Mouse (Mus musculus) forebrain, postnatal 0 days (tissue): ENCODE data around the gene Clcnkb. TPM values are rescaled to one million over a fixed set of nuclear protein-coding genes. Genes with fewer than 3 reads are reported as not detected.

Experiments
- ATAC-seq: fragments of 200-750 bp; cut with Nextera tagmentation; 2 replicates; pipeline ENCODE4 v1.8.0; 2017; ENCODE audit warnings: mild to moderate bottlenecking, moderate library complexity
- DNase-seq: peaks from one replicate; pipeline ENCODE4 v3.0.0-alpha.2; 2015
- H3K27ac ChIP-seq: fragments of 300-500 bp; sonication (generic); 2 replicates; pipeline ENCODE4 v1.5.1; 2014; ENCODE audit warnings: low read depth, mild to moderate bottlenecking, antibody characterized with exemption, low read length, moderate library complexity, mixed read lengths
- H3K27me3 ChIP-seq: fragments of 300-500 bp; sonication (generic); 2 replicates; pipeline ENCODE4 v1.6.1; 2014; ENCODE audit warnings: mild to moderate bottlenecking, low read length, mixed read lengths; ENCODE audit not compliant: insufficient read depth
- H3K36me3 ChIP-seq: fragments of 300-500 bp; sonication (generic); 2 replicates; pipeline ENCODE4 v1.6.1; 2014; ENCODE audit warnings: mild to moderate bottlenecking, moderate library complexity; ENCODE audit not compliant: insufficient read depth
- H3K4me1 ChIP-seq: fragments of 300-500 bp; sonication (generic); 2 replicates; pipeline ENCODE4 v1.6.1; 2014; ENCODE audit warnings: antibody characterized with exemption; ENCODE audit not compliant: insufficient read depth
- H3K4me2 ChIP-seq: fragments of 300-500 bp; sonication (generic); 2 replicates; pipeline ENCODE4 v1.6.1; 2014; ENCODE audit warnings: low read depth, mild to moderate bottlenecking, moderate library complexity
- H3K4me3 ChIP-seq: fragments of 300-500 bp; sonication (generic); 2 replicates; pipeline ENCODE4 v1.5.1; 2014; ENCODE audit warnings: low read depth, low read length, mixed read lengths
- H3K9ac ChIP-seq: fragments of 300-500 bp; sonication (generic); 2 replicates; pipeline ENCODE4 v1.6.1; 2014; ENCODE audit warnings: mild to moderate bottlenecking
- H3K9me3 ChIP-seq: fragments of 300-500 bp; sonication (generic); 2 replicates; pipeline ENCODE4 v1.6.1; 2016; ENCODE audit warnings: low read length
- CTCF ChIP-seq: sonication (generic); IDR thresholded peaks from 2 replicates; pipeline ENCODE4 v1.5.1; 2016; ENCODE audit warnings: antibody characterized with exemption, control low read depth, low read depth
- WGBS: fragments of 180-500 bp; shearing (Covaris S2); extraction: QIAGEN DNeasy Blood & Tissue Kit; methylation state at CpG from one replicate; pipeline ENCODE4 v1.1.7; 2014; 5-methylcytosine and 5-hydroxymethylcytosine counted together
- polyA plus RNA-seq: library from polyadenylated mRNA; unstranded; fragments of >200 nt; fragmentation: Nextera tagmentation; extraction: Ambion mirVana; gene quantifications from 2 replicates; pipeline ENCODE4 v1.2.1, GENCODE M21; 2015
- total RNA-seq: library from RNA; depleted of rRNA; stranded (reverse); fragments of >200 nt; gene quantifications from 2 replicates; pipeline ENCODE4 v1.2.3, GENCODE M21; 2014

The Clcnkb gene
- total and polyA plus RNA-seq, 2 experiments from 2014 or later, result not detected

- 88% methylated on average over 1 of the region's 1 CpGs for WGBS
- TF ChIP-seq CTCF, result no peak
- no peaks in the 10 kb centered on the region for H3K9me3 ChIP-seq
- H3K4me2 ChIP-seq, result no peak within 1 kb of the TSS
- H3K4me1 ChIP-seq, result no peaks in the 10 kb centered on the region
- DNase-seq, result no peak
- no peak within 1 kb of the TSS for H3K9ac ChIP-seq
- H3K27me3 ChIP-seq, result no peaks in the 10 kb centered on the region
- H3K36me3 ChIP-seq, result no peaks in the 10 kb centered on the region
- no peak within 1 kb of the TSS for H3K27ac ChIP-seq
- H3K4me3 ChIP-seq, result no peak within 1 kb of the TSS
- ATAC-seq, result no peak
Observed at GRCm38 (mm10) chr4:141435974-141436373, 20.2 kb upstream of the Clcnkb start, which contains the start of gene Srarp. Gene Srarp, minus strand, starts transcription at chr4:141436105.

- Histone ChIP-seq H3K9me3 (no peaks in the 10 kb centered on the region), H3K36me3 (no peaks in the 10 kb centered on the region), H3K4me2 (no peak overlapping the region), H3K4me3 (no peak overlapping the region), H3K4me1 (no peaks in the 10 kb centered on the region), H3K9ac (no peak overlapping the region), H3K27me3 (no peaks in the 10 kb centered on the region), H3K27ac (no peak overlapping the region)
- ATAC-seq, result no peak
- 80% methylated on average over 18 of the region's 18 CpGs for WGBS
- no peak for TF ChIP-seq CTCF
- no peak for DNase-seq
Observed at GRCm38 (mm10) chr4:141433191-141433590, 17.4 kb upstream of the Clcnkb start.

DNA sequence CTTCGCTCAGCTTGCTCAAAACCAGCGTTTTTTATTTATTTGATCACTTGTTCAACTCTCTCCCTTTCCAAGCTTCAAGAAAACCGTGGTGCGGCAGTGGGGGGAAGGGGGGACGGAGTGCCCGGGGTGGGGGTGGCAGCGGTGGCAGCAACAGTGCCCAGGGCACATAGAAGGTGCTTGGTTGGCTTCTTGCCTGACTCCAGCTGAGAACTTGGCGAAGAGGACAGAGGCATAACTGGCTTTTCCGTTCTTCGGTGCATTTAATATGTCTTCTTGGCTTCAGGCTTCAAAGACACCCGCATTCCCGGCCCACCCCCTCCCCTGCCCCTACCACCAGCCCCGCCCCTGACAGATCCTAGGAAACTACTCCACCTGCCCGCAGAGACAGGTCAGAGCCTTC is 16.9 kb upstream of the Clcnkb start:
- WGBS, result 64% methylated on average over 14 of the region's 14 CpGs
- Histone ChIP-seq H3K4me3 (no peak overlapping the region), H3K9ac (no peak overlapping the region), H3K36me3 (no peaks in the 10 kb centered on the region), H3K27me3 (no peaks in the 10 kb centered on the region), H3K27ac (no peak overlapping the region), H3K4me1 (no peaks in the 10 kb centered on the region), H3K4me2 (no peak overlapping the region), H3K9me3 (no peaks in the 10 kb centered on the region)
- DNase-seq, result no peak
- ATAC-seq, result no peak
- no peak for TF ChIP-seq CTCF

DNA sequence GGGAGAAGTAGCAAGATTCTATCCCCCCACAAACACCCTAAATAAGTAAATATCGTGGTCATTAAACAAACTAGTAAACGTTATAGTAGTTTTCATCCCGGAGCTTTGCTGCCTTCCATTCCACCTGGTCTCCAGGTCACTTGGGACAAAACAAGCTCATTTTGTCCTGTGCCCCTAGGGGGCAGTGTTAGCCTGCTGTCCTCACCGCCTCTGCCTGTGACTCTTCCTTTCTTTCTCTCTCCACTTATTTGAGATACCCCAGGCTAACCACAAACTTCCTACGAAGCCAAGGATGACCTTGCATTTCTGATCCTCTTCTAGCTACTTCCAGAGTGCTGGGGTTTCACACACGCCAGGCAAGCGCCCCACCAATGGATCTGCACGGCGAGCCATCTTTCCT is 15.2 kb upstream of the Clcnkb start:
- Histone ChIP-seq H3K9me3 (no peaks in the 10 kb centered on the region), H3K9ac (no peak overlapping the region), H3K36me3 (no peaks in the 10 kb centered on the region), H3K4me1 (peaks cover 4% of the 10 kb centered on the region; the same call in 1 of the 2 replicates), H3K4me3 (no peak overlapping the region), H3K27me3 (no peaks in the 10 kb centered on the region), H3K4me2 (no peak overlapping the region), H3K27ac (no peak overlapping the region)
- peak; percentile 78 for TF ChIP-seq CTCF
- DNase-seq, result peak; percentile 57
- 42% methylated on average over 9 of the region's 9 CpGs for WGBS
- no peak for ATAC-seq

GRCm38 (mm10) chr4:141429847-141430246 is 14.0 kb upstream of the Clcnkb start:
- ATAC-seq (no peak), DNase-seq (no peak)
- Histone ChIP-seq H3K27me3 (no peaks in the 10 kb centered on the region), H3K27ac (no peak overlapping the region), H3K9ac (no peak overlapping the region), H3K36me3 (no peaks in the 10 kb centered on the region), H3K4me3 (no peak overlapping the region), H3K9me3 (no peaks in the 10 kb centered on the region), H3K4me2 (no peak overlapping the region), H3K4me1 (peaks cover 4% of the 10 kb centered on the region; the same call in 1 of the 2 replicates)
- peak; percentile 47 for TF ChIP-seq CTCF
- WGBS, result 54% methylated on average over 9 of the region's 9 CpGs

- no peak for TF ChIP-seq CTCF
- DNase-seq (no peak), ATAC-seq (no peak)
- Histone ChIP-seq H3K27ac (no peak overlapping the region), H3K36me3 (no peaks in the 10 kb centered on the region), H3K4me3 (no peak overlapping the region), H3K9me3 (no peaks in the 10 kb centered on the region), H3K4me1 (peaks cover 4% of the 10 kb centered on the region; the same call in 1 of the 2 replicates), H3K9ac (no peak overlapping the region), H3K27me3 (no peaks in the 10 kb centered on the region), H3K4me2 (no peak overlapping the region)
- 82% methylated on average over 6 of the region's 6 CpGs for WGBS
Observed at GRCm38 (mm10) chr4:141429381-141429780, 13.6 kb upstream of the Clcnkb start.

DNA sequence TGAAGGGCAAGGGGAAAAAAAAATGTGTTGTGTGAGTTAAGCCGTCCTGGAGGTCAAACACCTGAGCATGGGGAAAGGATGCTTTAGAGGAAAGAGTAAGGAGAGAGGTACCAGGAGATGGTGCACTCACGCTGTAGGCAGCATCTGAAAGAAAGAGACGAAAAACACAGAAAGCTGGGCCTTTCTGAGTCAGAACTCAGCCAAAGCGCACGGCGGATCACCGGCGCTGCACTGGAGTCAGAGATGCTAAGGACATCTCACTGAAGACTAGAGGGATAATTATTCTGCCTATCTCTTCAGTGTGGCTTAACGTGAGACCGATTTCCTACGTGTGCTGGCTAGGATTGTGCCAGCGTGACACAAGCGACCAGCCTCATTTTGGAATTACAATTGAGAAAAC is 12.1 kb upstream of the Clcnkb start:
- Histone ChIP-seq H3K27ac (no peak overlapping the region), H3K4me3 (no peak overlapping the region), H3K4me2 (no peak overlapping the region), H3K27me3 (no peaks in the 10 kb centered on the region), H3K36me3 (no peaks in the 10 kb centered on the region), H3K9me3 (no peaks in the 10 kb centered on the region), H3K9ac (no peak overlapping the region), H3K4me1 (peaks cover 4% of the 10 kb centered on the region; the same call in 1 of the 2 replicates)
- WGBS, result 78% methylated on average over 13 of the region's 13 CpGs
- no peak for ATAC-seq
- no peak for TF ChIP-seq CTCF
- no peak for DNase-seq
